Mouse (Mus musculus) heart, postnatal 36 days (tissue): ENCODE data around the gene Snrnp70. TPM values are rescaled to one million over a fixed set of nuclear protein-coding genes. Genes with fewer than 3 reads are reported as not detected.
"Not testable (repeated sequence)": the region's sequence is repeated elsewhere in the genome, so short reads cannot be mapped to it uniquely, and the experiment has no call there.

Experiments used
- DNase-seq, 2 experiments: peaks; one replicate each; pipeline ENCODE4 v3.0.0; 2021 to 2022
- intact Hi-C: fragments of 180-260 bp; cut with DNase I; formaldehyde crosslinking; loops from one replicate; pipeline ENCODE4 v1.15.1; 2025
- total RNA-seq, 2 experiments: library from RNA; stranded (reverse); gene quantifications; 2 replicates each; pipeline ENCODE4 v1.2.3; 2021

The Snrnp70 gene
- total RNA-seq, 2 experiments from 2014 or later = 92.8 to 95.9 TPM

DNA sequence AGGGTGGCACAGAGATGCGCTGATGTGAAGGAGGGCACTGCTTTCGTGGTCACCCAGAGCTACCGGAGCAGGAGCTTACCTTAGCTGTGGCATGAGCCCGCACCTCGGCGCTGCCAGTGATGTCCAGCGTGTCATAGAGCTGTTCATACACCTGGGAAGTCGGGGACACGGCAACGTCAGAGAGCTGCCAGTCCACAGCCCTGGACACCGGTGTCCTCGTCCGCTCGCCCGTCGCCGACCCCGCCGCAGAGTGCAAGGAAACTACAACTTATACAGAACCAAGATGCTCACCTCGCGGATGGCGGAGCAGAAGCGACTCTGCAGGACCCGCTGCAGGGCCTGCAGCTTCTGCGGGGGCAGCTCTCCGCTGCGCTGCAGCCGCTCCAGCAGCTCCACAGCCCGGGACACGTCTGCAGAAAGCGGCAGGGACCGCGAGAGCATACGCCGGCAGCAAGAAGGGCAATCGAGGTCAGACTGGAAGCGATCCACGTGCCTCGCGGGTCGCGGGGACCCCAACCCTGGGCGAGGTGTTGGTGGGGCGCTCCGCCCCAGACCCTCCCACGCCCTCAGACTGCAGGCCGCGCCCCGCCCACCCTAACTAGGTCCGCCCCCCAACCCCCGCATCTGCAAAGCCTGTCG is 25.6 kb downstream of the Snrnp70 start:
- intact Hi-C loops = loop anchor here (2.0 kb wide), 2 partner anchors 25 to 37 kb away; partner anchors contain the start of genes Snrnp70 and Trpm4
- DNase-seq = no peak

DNA sequence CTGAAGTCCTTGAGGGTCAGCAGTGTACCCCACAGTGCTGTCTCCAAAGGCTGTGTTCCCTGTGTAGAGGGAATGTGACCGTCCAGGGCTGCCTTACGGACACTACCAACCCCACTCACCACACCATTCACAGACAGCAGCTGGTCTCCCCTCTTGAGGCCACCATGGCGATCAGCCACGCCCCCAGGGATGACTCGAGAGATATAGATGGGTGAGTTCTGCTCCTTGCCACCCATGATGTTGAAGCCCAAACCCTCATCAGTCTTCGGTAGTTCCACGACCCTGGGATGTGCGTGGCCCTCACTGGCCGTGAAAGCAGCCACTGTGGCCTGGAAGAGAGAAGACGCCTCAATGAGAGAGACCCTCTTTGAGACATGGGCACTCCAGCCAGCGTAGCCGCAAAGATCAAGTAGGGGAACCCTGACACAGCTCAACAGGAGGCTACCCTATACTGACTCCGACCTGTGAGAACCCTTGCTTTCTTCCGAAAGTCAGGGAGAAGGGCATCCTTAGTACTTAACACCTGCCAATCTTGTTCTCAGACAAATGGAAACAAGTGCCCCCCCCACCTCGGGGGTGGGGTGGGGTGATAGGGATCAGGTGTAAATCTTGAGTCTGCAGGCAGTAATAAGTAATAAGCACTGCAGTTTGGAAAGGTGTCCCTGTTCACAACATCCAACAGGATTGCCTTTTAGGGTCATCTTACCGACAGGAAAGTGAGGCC is 26.4 kb downstream of the Snrnp70 start:
- DNase-seq = no peak
- intact Hi-C loops = loop anchor here (2.0 kb wide), 1 partner anchor 36 kb away; the partner anchor contains the start of gene Trpm4

GRCm38 (mm10) chr7:45368178-45368577 is 27.4 kb downstream of the Snrnp70 start:
- intact Hi-C loops = loop anchor here (2.0 kb wide), 1 partner anchor 35 kb away; the partner anchor contains the start of gene Trpm4
- no peak for DNase-seq

DNA sequence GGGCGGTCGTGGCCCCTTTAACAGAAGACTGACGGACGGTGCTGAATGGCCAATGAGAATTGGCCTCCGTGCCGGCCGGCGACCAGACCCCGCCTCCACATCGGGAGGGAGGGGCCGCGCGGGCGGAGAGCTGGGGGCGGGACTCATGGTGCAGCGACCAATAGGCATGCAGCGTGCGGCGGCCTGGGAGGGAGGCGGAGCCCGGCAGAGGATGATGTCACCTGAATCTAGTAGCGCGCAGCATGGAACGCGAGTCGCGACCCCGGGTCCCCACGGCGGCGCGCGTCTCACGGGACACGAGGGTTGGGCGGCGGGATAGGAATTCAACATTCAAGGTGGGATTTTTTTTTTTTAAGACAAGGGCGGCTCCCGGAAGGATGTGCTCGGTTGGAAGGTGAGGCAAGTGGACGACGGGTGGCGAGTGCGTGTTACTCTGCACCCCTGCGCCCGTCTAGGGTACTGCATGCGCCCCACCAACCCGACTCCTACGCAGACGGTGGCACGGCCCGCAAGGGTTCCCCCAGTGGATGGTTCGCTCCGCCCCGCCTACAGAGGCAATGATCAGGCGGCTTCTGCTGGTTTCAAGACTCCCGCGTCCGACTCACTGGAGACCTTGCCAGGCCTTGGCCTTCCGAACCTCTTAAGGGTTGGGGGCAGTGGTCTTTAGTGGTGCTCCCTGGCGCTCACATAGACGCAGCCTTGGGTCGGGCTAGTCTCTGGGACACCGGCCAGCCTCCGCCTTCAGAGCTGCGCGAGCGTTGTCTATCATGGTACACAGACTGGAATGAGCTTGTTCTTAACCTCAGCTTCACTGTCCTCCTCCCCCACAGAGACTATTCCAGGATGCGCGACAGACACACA is 28.3 kb downstream of the Snrnp70 start:
- DNase-seq = peak; percentile 97 to 98
- intact Hi-C loops = no loop called here

- no peak for DNase-seq
- intact Hi-C loops = no loop called here
Observed at GRCm38 (mm10) chr7:45366652-45367019, 28.9 kb downstream of the Snrnp70 start, which contains the start of gene Ppfia3. Gene Ppfia3, minus strand, starts transcription at chr7:45367019.

GRCm38 (mm10) chr7:45365742-45366651 is 29.5 kb downstream of the Snrnp70 start:
- DNase-seq = peak; percentile 61
- intact Hi-C loops = no loop called here

DNA sequence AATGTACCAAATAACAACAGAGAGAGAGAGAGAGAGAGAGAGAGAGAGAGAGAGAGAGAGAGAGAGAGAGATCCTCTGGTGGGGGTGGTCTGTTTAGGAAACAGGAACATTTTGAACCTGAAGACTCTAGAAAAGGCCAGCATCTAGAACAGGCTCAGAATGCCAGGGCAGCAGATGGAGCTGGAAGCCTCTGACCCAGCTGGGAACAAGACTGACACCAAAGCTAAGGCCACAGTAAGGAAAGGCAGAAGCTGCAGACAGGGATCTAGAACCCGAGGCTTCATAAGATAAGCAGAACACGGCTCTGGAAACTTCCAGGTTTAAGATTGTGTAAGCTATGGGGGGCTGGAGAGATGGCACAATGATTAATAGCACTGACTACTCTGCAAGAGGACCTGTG is 31.6 kb downstream of the Snrnp70 start:
- intact Hi-C loops = no loop called here
- DNase-seq = no peak

DNA sequence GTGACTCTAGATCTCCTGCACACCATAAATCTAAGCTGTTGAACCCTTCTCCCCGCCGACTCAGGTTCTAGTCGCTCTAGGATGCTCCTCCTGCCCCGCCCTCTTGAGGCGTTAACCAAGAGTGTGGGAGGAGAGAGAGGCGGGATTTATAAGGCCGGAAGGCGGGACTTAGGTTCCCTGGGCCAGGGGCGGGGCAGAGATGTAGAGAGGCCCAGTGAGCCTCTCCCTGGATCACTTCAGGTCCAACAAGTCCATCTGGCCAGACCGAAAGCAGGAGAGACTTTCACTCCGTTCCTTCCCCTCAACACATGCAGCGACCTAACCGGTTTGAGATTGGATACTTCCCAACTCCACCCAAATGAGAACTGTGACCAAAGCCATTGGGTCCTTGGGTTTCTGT is 32.7 kb downstream of the Snrnp70 start:
- intact Hi-C loops = no loop called here
- no peak for DNase-seq

- intact Hi-C loops = no loop called here
- DNase-seq = peak; percentile 49 to 52
Observed at GRCm38 (mm10) chr7:45361243-45361804, 34.2 kb downstream of the Snrnp70 start.

DNA sequence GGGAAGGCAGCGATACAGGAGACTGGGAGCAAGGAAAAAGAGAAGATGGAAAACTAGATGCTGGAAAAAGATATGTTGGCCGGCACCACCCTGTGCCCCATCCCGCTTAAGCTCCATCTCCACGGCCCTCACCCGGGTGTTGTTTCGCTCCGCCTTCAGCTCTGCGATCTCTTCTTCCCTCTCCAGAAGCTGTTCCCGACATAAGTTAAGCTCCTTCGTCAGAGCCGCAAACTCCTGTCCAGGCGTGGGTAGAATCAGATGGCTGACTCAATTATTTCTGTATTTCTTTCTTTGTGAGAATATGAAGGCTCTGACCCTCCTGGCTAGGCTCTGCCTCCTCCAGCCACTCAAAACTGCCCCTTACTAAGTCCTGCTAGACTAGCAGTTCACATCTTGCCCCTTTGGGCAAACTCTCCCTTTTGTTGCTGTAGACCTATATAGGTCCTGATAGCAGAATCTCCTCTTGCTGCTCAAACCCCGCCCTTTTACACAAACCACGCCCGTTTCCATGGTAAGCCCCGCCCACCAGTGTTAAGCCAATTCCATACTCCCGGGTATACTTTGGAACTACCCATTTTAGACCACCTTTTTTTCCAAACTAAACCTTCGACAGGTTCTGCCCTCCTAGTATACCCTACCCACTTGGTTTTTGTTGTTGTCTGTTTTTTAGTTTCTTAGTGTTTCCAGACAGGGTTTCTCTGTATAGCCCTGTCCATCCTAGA is 35.0 kb downstream of the Snrnp70 start:
- no peak for DNase-seq
- intact Hi-C loops = no loop called here

DNA sequence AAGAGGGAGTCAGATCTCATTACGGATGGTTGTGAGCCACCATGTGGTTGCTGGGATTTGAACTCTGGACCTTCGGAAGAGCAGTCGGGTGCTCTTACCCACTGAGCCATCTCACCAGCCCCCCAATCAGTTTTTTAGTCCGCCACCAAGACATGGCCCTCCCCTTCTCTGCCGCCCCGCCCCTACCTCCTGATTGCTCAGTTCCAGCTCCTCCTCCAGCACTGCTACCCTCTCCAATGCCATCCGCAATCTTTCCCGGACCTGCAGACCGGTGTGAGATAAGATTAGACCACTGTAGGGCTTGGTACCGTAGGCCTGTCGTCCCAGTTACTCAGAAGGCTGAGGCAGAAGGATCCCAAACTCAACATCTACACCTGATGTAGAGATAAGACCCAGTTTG is 36.5 kb downstream of the Snrnp70 start:
- intact Hi-C loops = not testable (repeated sequence)

GRCm38 (mm10) chr7:45356087-45356486 is 39.5 kb downstream of the Snrnp70 start:
- DNase-seq = no peak
- intact Hi-C loops = no loop called here

More for the DNA sequence above, 36.5 kb downstream of the Snrnp70 start:
- DNase-seq = not testable (repeated sequence)

DNA sequence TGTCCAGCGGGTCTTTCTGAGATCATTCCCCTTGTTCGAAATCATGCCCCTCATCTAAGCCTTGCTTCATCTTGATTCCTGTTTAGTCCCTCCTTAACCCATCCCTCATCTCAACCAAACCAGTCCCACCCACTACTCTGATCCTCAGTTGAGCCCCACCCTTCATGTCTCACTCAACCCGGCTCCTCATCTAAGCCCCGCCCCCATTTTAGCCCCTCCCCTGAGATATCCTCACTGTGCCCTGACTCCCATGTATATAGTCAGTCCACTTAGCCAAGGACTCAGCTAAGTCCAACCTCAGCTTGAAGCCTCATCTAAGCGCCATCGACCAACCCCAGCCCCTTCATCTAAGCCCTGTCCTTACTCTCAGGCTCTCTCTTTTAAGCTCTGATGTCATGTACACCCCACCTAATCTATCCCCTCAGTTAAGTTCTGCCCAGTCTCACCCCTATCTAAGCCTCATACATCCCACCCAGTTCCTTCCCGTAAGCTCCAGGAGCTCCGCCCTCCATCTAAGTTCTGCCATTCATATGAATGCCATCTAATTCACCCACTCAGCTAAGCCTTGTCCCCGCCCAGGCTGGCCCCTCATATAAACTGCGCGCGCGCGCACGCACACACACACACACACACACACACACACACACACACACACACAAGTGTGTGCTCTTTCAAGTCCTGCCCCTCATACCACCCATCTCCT is 40.1 kb downstream of the Snrnp70 start:
- no peak for DNase-seq
- intact Hi-C loops = no loop called here

GRCm38 (mm10) chr7:45353041-45353440 is 42.5 kb downstream of the Snrnp70 start:
- DNase-seq = no peak
- intact Hi-C loops = no loop called here

GRCm38 (mm10) chr7:45346905-45347304 is 48.6 kb downstream of the Snrnp70 start:
- intact Hi-C loops = no loop called here
- DNase-seq = no peak

GRCm38 (mm10) chr7:45343543-45343942 is 52.0 kb downstream of the Snrnp70 start:
- intact Hi-C loops = no loop called here
- no peak for DNase-seq

DNA sequence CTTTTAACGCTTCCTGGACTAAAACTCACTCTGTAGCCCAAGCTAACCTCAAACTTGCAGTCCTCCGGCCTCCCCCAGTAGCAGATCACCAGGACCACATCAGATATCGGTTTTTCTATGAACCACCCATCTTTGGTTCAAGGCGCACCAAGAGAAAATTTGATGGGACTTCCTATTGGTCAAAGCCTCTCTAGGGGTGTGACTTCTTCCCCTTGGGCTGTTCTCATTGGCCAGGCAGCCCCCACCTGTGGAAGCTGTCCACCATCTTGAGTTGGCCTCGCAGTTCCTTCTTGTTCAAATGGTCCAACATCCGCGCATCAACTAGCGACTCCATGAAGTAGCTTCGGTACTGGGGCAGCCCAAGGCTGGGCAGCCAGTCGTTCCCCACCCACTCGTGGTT is 53.5 kb downstream of the Snrnp70 start:
- no peak for DNase-seq
- intact Hi-C loops = no loop called here

DNA sequence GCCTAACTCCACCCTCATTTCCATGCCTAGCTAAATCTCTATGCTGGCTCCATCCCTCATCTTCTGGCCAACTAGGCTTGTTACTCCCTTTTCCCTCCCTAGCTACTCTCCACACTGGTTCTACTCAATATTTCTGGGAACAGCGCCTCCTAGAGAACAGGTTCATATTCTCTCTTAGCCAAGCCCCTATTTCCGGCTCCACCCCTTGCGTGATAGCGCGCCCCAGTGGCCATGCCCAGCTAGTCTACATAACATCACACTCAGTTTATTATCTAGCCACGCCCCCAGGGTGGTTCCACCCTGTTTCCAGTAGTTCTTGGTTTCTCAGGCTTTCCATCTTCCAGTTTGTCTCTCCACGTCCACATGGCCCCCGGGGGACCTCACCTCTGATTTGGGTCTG is 54.2 kb downstream of the Snrnp70 start:
- intact Hi-C loops = loop anchor here (2.0 kb wide), 1 partner anchor 33 kb away; no protein-coding TSS in a partner anchor

More for the DNA sequence above, 54.2 kb downstream of the Snrnp70 start:
- DNase-seq = peak; percentile 64 to 70
